Mouse (Mus musculus): ENCODE measurements at regions not wholly inside any gene's neighbourhood (a gene's known extent, or its start where the extent isn't known, plus 50 kb on each side); places are given as distances from the start of the nearest gene placed in this dataset.

DNA sequence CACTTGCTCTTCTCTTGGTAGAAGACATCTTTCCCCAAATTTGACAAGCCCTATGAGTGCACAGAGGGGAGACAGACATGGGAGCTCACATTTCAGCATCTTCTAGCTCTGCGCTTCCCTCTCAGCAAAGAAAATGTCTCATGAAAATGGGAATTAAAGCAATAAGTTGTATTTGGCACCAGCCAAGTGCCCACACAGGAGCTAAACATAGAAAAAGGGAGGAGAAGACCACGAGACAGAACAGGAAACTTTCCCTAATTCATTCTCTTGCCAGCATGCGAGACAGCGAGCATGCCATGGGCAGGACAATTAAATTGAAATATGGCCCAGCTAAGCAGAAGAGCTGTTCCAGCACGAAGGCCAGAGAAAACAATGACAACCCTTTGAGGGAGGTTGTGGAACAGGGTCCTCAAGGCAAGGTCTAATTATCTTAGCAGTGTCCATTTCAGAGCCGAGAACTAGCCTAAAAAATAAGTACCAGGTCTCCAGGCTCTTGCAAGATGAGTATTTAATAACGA lies 444.7 kb downstream of the 1810013L24Rik start:
- TF ChIP-seq POLR2A (IDR thresholded peaks at IDR 0.05; ENCODE audit: control insufficient read depth, low read depth, low read length), result no peak
- no peak for TF ChIP-seq CTCF (IDR thresholded peaks at IDR 0.05; ENCODE audit: control insufficient read depth, insufficient read depth, insufficient replicate concordance, low read depth, low read length)

Measured in testis, adult 2 months (tissue).